Mouse (Mus musculus) adrenal gland (tissue): ENCODE measurements around the gene Reck.

ENCODE experiments used
- intact Hi-C: fragments of 180-260 bp; cut with DNase I; formaldehyde crosslinking; loops from one replicate; pipeline ENCODE4 v1.15.1; 2025

Gene Reck

GRCm38 (mm10) chr4:43988976-43989375 is 113.6 kb downstream of the Reck start:
- intact Hi-C loops: no loop called here

- intact Hi-C loops: no loop called here
Measured at GRCm38 (mm10) chr4:43993072-43993471, 117.7 kb downstream of the Reck start.

GRCm38 (mm10) chr4:43994342-43994741 is 119.0 kb downstream of the Reck start:
- intact Hi-C loops: no loop called here
